Mouse (Mus musculus) spleen, postnatal 4 days (tissue): ENCODE measurements at regions not wholly inside any gene's neighbourhood (a gene's known extent, or its start where the extent isn't known, plus 50 kb on each side); places are given as distances from the start of the nearest gene placed in this dataset.
"Not testable (repeated sequence)": the region's sequence is repeated elsewhere in the genome, so short reads cannot be mapped to it uniquely, and the experiment has no call there.

ENCODE experiments used
- DNase-seq, 2 experiments: peaks; one replicate each; pipeline ENCODE4 v3.0.0; 2022; ENCODE audit warnings: low spot score in 2 of 2

DNA sequence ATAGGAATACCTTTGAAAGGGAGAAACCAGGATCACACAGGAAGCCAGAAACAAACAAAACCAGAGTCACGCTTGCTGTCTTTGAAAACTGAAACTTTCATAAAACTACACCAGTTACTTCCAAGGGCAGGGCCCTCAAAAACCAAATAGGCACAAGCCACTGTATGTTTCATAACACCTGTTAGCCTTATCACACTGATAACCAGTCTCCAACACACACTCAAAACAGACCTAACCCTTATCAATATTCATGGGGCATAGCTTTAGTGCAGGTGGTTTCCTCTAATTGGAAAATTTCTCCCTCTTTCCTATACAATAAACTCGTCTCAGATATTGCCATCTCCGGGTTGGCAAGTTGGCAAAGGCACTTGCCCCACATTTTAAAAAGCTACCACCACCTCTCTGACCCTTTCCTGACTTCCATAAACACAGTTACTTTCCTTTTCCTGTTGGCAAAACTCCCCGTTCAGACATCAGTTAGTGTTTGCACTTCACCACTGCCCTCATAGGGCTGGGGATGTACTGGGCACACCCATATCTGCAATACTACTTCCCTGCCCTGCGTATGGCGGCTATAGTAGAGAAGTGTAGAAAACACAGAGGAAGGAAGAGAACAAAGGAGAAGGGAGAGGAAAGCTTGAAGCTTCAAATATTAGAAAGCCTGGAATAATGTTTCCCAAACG is 169.1 kb upstream of the Col8a1 start:
- no peak for DNase-seq

- no peak for DNase-seq
Observed at GRCm38 (mm10) chr16:57924130-57924495, 169.6 kb upstream of the Col8a1 start.

GRCm38 (mm10) chr16:57927816-57928215 is 173.3 kb upstream of the Col8a1 start:
- DNase-seq, result no peak

- no peak for DNase-seq
Observed at GRCm38 (mm10) chr16:57928301-57928700, 173.8 kb upstream of the Col8a1 start.

GRCm38 (mm10) chr16:57929151-57929764 is 174.7 kb upstream of the Col8a1 start:
- no peak for DNase-seq

GRCm38 (mm10) chr16:57945404-57945803 is 190.9 kb upstream of the Col8a1 start:
- DNase-seq, result no peak

GRCm38 (mm10) chr16:57947309-57947708 is 192.8 kb upstream of the Col8a1 start:
- no peak for DNase-seq

DNA sequence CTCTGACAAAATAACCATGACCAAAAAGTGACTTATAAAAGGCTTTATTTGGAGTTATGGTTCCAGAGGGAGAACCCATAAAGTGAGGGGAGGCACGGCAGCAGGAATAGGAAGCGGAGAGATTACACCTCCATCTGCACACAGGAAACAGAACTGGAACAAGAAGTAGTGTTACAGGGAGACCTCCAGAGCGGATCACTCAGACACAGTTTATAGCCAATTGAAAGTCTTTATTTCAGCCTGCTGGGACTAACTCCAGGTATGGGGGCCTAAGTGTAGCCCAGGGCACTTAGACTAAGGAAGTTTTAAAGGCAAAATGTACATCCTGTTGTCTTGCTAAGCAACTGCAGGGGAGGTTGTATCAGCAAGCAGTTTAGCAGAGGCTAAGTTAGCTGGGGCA is 195.1 kb upstream of the Col8a1 start:
- DNase-seq, result no peak

- DNase-seq, result no peak
Observed at GRCm38 (mm10) chr16:57970956-57971355, 216.4 kb upstream of the Col8a1 start.

DNA sequence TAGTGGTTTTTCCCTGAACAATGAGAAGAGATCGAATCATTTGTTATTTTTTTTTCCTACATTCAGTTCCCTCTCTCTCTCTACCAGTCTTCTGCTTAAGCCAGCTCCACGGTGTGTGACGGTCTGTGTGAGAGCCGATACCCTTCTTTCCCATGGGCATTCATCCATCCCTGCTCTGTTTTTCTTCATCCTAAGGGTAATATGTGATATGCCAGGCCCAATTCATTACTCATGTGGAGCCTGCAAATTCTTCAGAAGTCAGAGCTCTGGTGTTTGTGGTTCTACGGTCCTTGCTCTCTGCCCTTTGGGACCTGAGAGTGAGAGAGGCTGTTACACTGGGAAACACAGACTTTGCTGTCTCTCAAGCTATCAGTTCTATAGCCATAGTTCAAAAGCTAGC is 229.6 kb upstream of the Col8a1 start:
- no peak for DNase-seq

GRCm38 (mm10) chr16:58005740-58006139 is 251.2 kb upstream of the Col8a1 start:
- DNase-seq, result no peak

DNA sequence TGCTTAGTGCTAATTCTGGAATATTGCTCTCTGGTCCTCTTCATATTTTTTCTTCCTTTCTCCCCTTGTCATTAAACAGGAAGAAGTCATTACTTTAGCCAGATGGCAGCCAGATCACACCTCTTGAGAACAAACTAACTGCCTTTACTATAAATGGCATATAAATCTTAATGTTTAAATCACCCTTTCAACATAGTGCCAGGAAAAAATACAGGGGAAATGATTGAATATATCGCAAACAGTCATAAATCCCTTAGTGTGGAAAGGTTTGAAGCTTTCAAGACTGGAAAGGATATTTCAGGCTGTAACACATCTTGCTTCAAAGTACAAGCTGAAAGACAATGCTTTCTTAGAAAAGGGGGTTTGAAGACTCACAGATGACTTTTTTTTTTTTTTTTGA is 259.0 kb upstream of the Col8a1 start:
- DNase-seq, result no peak

- DNase-seq, result no peak
Observed at GRCm38 (mm10) chr16:58027525-58027924, 273.0 kb upstream of the Col8a1 start.

DNA sequence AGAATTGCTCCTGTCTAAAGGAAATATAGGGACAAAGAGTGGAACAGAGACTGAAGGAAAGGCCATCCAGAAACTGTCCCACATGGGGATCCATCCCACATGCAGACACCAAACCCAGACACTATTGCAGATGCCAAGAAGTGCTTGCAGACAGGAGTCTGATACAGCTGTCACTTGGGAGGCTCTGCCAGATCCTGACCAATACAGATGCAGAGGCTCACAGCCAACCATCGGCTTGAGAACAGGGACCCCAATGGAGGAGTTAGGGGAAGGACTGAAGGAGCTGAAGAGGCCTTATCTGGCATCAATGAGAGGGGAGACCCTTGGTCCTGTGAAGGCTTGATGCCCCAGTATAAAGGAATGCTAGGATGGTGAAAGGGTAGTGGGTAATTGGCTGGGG is 274.0 kb upstream of the Col8a1 start:
- not testable (repeated sequence) for DNase-seq

GRCm38 (mm10) chr16:58029674-58030073 is 275.1 kb upstream of the Col8a1 start:
- DNase-seq, result no peak

GRCm38 (mm10) chr16:58068654-58069271 is 314.2 kb upstream of the Col8a1 start:
- DNase-seq, result no peak

GRCm38 (mm10) chr16:58072441-58072840 is 317.9 kb upstream of the Col8a1 start:
- DNase-seq, result no peak

DNA sequence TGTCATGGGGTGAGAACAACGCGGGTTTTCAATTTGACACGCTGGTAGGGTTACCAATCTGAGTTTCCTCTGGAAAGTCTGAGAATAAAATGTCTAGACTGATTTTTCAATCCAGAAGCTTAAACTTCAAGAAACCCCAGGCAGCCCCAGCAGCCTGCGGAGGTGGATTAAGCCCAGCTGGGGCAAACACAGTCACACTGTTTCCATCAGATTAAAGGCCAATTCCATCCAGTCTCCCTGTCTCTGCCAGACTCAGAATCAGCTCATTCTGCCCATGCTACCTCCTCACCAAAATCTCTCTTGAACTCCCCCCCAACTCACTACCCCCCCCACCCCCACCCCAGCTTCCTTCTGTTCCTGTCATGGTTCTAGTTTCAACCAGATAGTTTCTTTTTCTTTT is 307.9 kb upstream of the Dcbld2 start:
- DNase-seq, result no peak

GRCm38 (mm10) chr16:58110452-58110851 is 297.8 kb upstream of the Dcbld2 start:
- DNase-seq, result no peak

- DNase-seq, result no peak
Observed at GRCm38 (mm10) chr16:58126086-58126485, 282.2 kb upstream of the Dcbld2 start.

- DNase-seq, result no peak
Observed at GRCm38 (mm10) chr16:58136144-58136905, 271.9 kb upstream of the Dcbld2 start.

DNA sequence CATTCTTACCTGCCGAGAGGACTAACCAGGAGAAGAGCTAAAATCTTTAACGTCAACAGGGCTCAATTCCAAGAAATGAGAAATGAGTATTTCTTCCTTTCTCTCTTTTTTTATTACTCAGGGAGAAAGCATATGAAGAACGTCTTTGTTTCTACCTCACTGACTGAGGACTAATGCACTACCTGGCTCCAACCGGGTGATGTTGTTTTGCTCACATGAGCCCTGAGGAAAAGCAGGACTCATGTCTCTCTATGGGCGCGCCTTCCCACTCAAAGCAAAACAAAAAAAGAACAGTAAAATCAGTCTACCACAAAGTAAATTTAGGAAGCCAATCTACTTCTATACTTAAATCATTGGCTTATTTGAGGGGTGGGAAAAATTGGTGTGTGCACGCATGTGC is 271.3 kb upstream of the Dcbld2 start:
- DNase-seq, result no peak
